Mouse (Mus musculus) mature B cell (primary cell): ENCODE results near the gene Kmt2e.

Experiments used
- in situ Hi-C: fragments of 300-500 bp; cut with MboI; formaldehyde crosslinking; loops from 2 replicates; pipeline ENCODE4 v1.14.3; 2019

Kmt2e gene

GRCm38 (mm10) chr5:23410040-23410717 lies 24.1 kb upstream of the Kmt2e start:
- in situ Hi-C loops, result no loop called here

- in situ Hi-C loops, result no loop called here
Measured at GRCm38 (mm10) chr5:23410718-23411101, 23.5 kb upstream of the Kmt2e start.

GRCm38 (mm10) chr5:23411640-23412039 lies 22.6 kb upstream of the Kmt2e start:
- in situ Hi-C loops, result no loop called here

GRCm38 (mm10) chr5:23412247-23412948 lies 21.8 kb upstream of the Kmt2e start:
- in situ Hi-C loops, result no loop called here

- in situ Hi-C loops, result no loop called here
Measured at GRCm38 (mm10) chr5:23413058-23413457, 21.2 kb upstream of the Kmt2e start.

- in situ Hi-C loops, result no loop called here
Measured at GRCm38 (mm10) chr5:23413575-23414470, 20.4 kb upstream of the Kmt2e start.

GRCm38 (mm10) chr5:23414490-23415126 lies 19.6 kb upstream of the Kmt2e start:
- in situ Hi-C loops, result loop anchor here (5.0 kb wide), 1 partner anchor 68 kb away; no protein-coding TSS in a partner anchor

GRCm38 (mm10) chr5:23415571-23416285 lies 18.5 kb upstream of the Kmt2e start:
- in situ Hi-C loops, result loop anchor here (5.0 kb wide), 1 partner anchor 67 kb away; no protein-coding TSS in a partner anchor

GRCm38 (mm10) chr5:23416286-23416643 lies 18.0 kb upstream of the Kmt2e start:
- in situ Hi-C loops, result loop anchor here (5.0 kb wide), 1 partner anchor 66 kb away; no protein-coding TSS in a partner anchor

GRCm38 (mm10) chr5:23417716-23418115 lies 16.5 kb upstream of the Kmt2e start:
- in situ Hi-C loops, result loop anchor here (5.0 kb wide), 1 partner anchor 65 kb away; no protein-coding TSS in a partner anchor

- in situ Hi-C loops, result loop anchor here (5.0 kb wide), 1 partner anchor 64 kb away; no protein-coding TSS in a partner anchor
Measured at GRCm38 (mm10) chr5:23418147-23418781, 16.0 kb upstream of the Kmt2e start.

- in situ Hi-C loops, result loop anchor here (5.0 kb wide), 1 partner anchor 63 kb away; no protein-coding TSS in a partner anchor
Measured at GRCm38 (mm10) chr5:23418797-23419595, 15.2 kb upstream of the Kmt2e start.

- in situ Hi-C loops, result loop anchor here (5.0 kb wide), 1 partner anchor 63 kb away; no protein-coding TSS in a partner anchor
Measured at GRCm38 (mm10) chr5:23419616-23420170, 14.5 kb upstream of the Kmt2e start.

- in situ Hi-C loops, result no loop called here
Measured at GRCm38 (mm10) chr5:23420410-23420809, 13.8 kb upstream of the Kmt2e start.

- in situ Hi-C loops, result no loop called here
Measured at GRCm38 (mm10) chr5:23421440-23421839, 12.8 kb upstream of the Kmt2e start.

GRCm38 (mm10) chr5:23423036-23423435 lies 11.2 kb upstream of the Kmt2e start:
- in situ Hi-C loops, result no loop called here

GRCm38 (mm10) chr5:23427501-23427900 lies 6.7 kb upstream of the Kmt2e start:
- in situ Hi-C loops, result no loop called here

- in situ Hi-C loops, result no loop called here
Measured at GRCm38 (mm10) chr5:23431070-23431864, 3.0 kb upstream of the Kmt2e start.
